Mouse (Mus musculus) testis, adult 2 months (tissue): ENCODE measurements around the gene Cdca4.

Experiments used
- CTCF ChIP-seq: fragments of 200-500 bp; IDR thresholded peaks from 2 replicates; pipeline ENCODE4 v1.5.1; 2012; ENCODE audit warnings: low read depth, mild to moderate bottlenecking, inconsistent platforms, low read length, moderate library complexity; ENCODE audit not compliant: control insufficient read depth, insufficient read depth, insufficient replicate concordance
- POLR2A ChIP-seq: fragments of 200-500 bp; IDR thresholded peaks from 2 replicates; pipeline ENCODE4 v1.6.1; 2012; ENCODE audit warnings: low read depth, mild to moderate bottlenecking, inconsistent platforms, low read length, moderate library complexity; ENCODE audit not compliant: control insufficient read depth

DNA sequence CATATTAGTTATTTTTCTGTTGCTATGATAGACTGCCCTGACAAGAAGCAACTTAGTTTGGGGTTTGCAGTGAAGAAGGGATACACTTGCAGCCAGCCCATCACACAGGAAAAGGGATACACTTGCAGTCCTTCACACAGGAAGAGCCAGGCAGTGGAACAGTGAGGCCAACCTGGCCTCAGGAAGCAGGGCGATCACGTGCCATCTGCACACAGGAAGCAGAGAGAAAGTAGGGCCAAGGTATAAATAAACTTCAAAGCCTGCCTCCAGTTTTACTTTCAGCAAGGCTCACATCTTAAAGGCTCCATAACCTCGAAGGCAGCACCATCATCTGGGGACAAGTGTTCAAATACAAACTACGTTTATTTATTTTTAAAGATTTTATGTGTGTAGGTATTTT is 6.0 kb downstream of the Cdca4 start:
- no peak for TF ChIP-seq POLR2A
- TF ChIP-seq CTCF = no peak
